In the genomic region with DNA sequence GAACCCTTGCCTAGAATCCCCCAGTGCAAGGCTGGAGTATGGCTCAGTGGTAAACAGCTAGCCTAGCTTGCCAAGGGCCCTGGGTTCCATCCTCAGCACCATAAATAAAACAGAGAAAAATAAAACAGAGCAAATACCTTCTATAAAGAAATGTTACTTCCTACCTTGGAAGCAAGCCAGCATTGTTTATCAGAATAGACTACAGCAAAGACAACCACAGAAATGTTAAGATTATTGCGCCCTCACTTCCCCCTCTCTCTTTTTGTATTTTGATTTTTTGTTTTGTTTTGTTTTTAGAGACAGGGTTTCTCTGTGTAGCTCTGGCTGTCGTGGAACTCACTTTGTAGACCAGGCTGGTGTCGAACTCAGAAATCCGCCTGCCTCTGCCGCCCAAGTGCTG, we compare ENCODE assay signal across 39 mouse cellular contexts. TPM values are rescaled to one million over a fixed set of nuclear protein-coding genes. Genes with fewer than 3 reads are reported as not detected.
"Had no signal": no experiment of that assay in that cellular context is flagged by ENCODE, and none has a peak within 500 bp of the region (broad histone marks: within the 10 kb centered on the region; RNA-seq: fewer than 3 reads in every experiment).

No protein-coding gene starts in this region.

- H3K36me3 ChIP-seq: heart, embryonic 10.5 days; heart, embryonic 12.5 days; heart, embryonic 13.5 days; heart, embryonic 15.5 days; intestine, embryonic 15.5 days; kidney, embryonic 15.5 days had no signal

- H3K9me3 ChIP-seq: heart, embryonic 10.5 days; heart, embryonic 12.5 days; heart, embryonic 13.5 days; heart, embryonic 15.5 days; hindbrain, embryonic 10.5 days; hindbrain, embryonic 12.5 days; hindbrain, embryonic 13.5 days; hindbrain, embryonic 15.5 days; intestine, embryonic 15.5 days; kidney, embryonic 15.5 days had no signal

- DNase-seq: heart, postnatal 10 days; heart, postnatal 14 days; heart, postnatal 36 days; heart, postnatal 4 days; kidney, adult 11 months; kidney, adult 18-20 months; kidney, adult 2 months; kidney, adult 8-10 months; kidney, adult 9 months; kidney, postnatal 14 days; kidney, postnatal 25 days; kidney, postnatal 36 days; kidney, postnatal 4 days; layer of hippocampus, adult 9-11 months; layer of hippocampus, postnatal 36 days had no signal

- H3K9ac ChIP-seq: heart, embryonic 12.5 days; heart, embryonic 13.5 days; heart, embryonic 15.5 days; hindbrain, embryonic 12.5 days; hindbrain, embryonic 13.5 days; hindbrain, embryonic 14.5 days; hindbrain, embryonic 15.5 days; intestine, embryonic 15.5 days; kidney, embryonic 15.5 days had no signal

- H3K4me3 ChIP-seq: heart, embryonic 10.5 days; heart, embryonic 12.5 days; heart, embryonic 13.5 days; heart, embryonic 15.5 days; hindbrain, embryonic 10.5 days; hindbrain, embryonic 12.5 days; hindbrain, embryonic 13.5 days; hindbrain, embryonic 15.5 days; intestine, embryonic 15.5 days; kidney, embryonic 15.5 days; layer of hippocampus, adult 2 months; left cerebral cortex, adult 2 months had no signal

- H3K27ac ChIP-seq: heart, embryonic 10.5 days; heart, embryonic 13.5 days; heart, embryonic 15.5 days; hindbrain, embryonic 10.5 days; hindbrain, embryonic 12.5 days; hindbrain, embryonic 13.5 days; hindbrain, embryonic 14.5 days; hindbrain, embryonic 15.5 days; hindbrain, postnatal 0 days; intestine, embryonic 15.5 days; kidney, embryonic 15.5 days; kidney, postnatal 0 days; layer of hippocampus, adult 2 months; left cerebral cortex, adult 2 months had no signal

RNA-seq across cellular contexts. Expression of a gene that starts 12.1 kb away (rescaled TPM):
- polyA plus RNA-seq: hindbrain, embryonic 10.5 days; hindbrain, embryonic 11.5 days; hindbrain, embryonic 12.5 days had no signal

RNA-seq across cellular contexts. Expression of a gene that starts 15.4 kb away (rescaled TPM):
- total RNA-seq: hematopoietic stem cell, adult 5-6 weeks had no signal
- polyA plus RNA-seq: inflammation-experienced regulatory T-cells, adult 6 months had no signal

RNA-seq across cellular contexts. Expression of a gene that starts 17.9 kb away (rescaled TPM):
- total RNA-seq: heart, postnatal 14 days; heart, postnatal 25 days; heart, postnatal 36 days; hematopoietic stem cell, adult 5-6 weeks; layer of hippocampus, adult 18-20 months; layer of hippocampus, adult 2 months; layer of hippocampus, postnatal 25 days; left cerebral cortex, adult 18-20 months; left cerebral cortex, adult 2 months had no signal
- polyA plus RNA-seq: heart, embryonic 12.5 days; heart, embryonic 13.5 days; hindbrain, embryonic 11.5 days; kidney, adult 2 months; kidney, embryonic 14.5 days; kidney, embryonic 16.5 days had no signal
